Mouse (Mus musculus): ENCODE results near the gene Hecw2. TPM values are rescaled to one million over a fixed set of nuclear protein-coding genes. Genes with fewer than 3 reads are reported as not detected.

Gene Hecw2
- total RNA-seq, 2 experiments from 2014 or later: 24.7 to 28.1 TPM

DNA sequence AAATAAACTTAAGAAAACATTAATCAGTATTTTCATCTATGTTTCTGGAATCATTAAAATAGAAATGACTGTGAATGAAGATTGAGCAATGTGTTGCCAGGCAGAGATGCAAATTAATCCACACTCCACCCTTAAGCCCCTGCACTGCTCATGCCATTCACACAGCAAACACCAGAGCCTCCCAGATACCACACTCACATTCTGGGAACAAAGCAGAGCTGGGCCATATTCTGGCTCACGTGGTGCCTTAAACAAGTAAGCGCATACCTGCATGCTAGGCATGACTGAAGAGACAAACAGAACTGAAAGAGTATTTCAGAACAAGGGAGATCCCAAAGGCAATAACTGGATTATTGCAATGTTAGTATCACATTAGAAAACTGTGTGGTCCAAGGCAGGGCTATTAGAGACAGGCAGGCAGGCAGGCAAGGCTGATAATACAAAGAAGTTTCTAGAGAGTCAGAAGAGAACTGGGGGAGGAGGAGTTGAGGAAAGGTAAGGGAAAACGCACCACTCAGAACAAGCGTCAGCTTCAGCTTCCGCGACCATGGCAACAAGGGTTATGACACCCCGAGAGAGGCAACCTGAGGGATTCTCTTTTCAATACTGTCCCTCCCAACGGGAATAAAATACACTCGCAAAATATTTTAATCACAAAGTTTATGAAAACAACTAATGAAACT is 75.2 kb downstream of the Hecw2 start:
- no peak for DNase-seq (ENCODE audit: low spot score in 2 of 2)

DNA sequence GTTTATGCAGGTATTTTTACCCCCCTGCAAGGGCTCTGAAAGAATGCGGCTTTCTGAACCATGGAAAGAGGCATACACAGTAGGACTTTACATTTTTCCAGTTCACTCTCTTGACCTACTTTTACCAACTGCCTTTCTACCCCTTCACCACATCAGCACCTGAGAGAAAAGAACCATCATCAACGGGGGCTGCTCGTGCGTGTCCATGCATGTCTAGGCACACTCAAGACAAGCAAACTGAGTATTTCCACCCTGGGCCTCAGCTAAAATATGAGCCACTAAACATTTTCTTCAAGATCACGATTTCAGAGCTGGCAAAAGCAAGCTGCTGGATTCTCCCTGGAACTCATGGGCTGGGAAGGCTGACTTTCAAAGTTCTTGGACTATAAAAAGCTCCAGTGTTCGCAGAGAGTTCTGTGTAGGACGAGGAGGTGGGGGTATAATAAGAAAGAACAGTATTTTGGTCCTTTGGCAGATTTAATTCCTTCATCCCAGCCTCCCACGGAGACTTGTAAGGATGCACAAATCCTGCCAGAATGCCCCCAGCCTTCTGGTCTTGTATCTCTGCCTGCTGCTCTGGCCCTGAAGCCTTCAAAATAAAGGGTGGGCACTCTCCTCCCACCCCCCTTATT is 76.5 kb downstream of the Hecw2 start:
- peak; percentile 11 to 38 for DNase-seq (ENCODE audit: low spot score in 2 of 2)

DNA sequence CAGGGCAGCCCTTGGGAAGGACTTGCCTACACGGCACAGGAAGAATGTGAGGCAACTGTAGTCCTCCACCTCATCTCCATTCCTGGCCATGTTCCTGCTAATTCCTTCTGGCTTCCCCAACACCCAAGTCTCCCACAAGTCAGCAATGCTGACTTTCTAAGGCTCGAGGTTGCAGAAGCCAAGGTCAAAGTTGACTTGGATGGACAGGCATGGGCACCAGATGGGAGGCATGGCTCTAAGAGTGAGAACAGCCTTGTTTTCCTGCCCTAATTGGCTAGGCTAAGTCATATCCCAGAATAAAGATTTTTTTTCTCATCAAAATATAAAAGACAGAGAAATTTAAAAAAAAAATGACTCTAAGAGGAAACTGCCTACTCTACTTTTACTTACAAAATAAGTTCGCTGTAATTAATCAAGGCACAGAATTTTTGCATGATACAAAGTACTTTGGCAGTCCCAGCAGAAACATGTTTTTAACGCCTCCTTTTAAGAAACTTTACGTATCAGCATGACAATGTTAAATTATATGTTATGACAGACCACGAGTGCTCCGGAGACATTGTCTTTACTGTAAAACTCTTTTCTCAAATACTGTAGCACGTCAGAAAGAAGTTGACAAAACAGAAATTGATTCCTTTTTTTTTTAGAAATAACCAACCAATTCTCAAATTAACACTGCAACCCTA is 83.9 kb downstream of the Hecw2 start:
- no peak for DNase-seq (ENCODE audit: low spot score in 2 of 2)

DNA sequence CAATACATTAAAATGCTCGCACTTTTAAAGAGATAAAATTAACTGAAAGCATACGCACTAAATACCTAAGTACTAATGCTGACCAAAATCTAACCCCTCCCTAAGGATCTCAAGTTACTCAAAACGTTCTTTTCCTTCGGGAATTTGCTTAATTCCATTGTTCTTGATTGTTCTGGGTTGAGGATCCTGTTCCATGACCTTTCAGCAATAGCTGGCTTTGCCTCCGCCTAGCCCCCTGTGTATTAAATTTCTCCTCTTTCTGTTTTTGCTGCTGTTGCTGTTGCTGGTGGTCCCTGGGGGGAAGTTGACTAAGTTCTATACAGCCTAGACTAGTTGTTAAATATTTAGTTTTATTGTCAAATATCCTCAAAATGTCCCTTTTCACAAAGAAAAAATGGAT is 85.7 kb downstream of the Hecw2 start:
- no peak for DNase-seq (ENCODE audit: low spot score in 2 of 2)

DNA sequence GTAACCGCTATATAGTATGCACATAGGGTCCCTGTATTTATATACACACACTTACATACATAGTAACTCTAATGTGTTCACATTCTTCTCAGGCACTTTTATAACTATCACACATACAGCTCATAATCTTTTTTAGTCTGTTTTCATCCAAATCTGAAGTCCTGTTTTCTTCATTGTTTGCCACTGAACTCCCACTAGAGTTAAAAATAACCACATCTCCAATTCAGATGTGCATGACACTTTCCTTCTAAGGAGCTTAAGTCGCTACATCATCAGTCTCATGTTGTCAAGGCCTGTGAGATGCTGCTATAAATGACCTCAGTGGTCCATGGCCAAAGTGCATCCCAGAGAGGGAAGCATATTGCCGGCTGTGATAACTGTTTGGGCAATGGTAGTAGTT is 88.2 kb downstream of the Hecw2 start:
- DNase-seq (ENCODE audit: low spot score in 2 of 2): no peak

DNA sequence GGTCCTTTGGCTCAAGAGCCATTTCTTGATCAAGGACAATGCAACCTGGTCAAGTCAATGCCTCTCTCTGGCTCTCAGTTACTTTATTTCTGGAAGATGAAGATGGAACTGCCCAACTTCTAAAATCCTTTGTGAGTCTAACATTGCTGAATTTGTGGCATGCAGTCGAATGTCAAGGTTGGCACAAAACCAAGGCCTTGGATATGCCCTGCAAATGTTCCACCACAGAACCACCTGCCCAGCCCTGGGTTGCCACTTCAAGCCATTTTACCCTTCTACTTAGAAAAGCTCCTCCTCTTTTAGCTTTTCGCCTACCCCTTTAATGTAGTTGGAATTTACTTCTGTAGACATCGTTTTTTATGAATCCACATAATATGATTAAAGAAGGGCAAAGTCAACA is 115.3 kb downstream of the Hecw2 start:
- DNase-seq (ENCODE audit: low spot score in 2 of 2): no peak

DNA sequence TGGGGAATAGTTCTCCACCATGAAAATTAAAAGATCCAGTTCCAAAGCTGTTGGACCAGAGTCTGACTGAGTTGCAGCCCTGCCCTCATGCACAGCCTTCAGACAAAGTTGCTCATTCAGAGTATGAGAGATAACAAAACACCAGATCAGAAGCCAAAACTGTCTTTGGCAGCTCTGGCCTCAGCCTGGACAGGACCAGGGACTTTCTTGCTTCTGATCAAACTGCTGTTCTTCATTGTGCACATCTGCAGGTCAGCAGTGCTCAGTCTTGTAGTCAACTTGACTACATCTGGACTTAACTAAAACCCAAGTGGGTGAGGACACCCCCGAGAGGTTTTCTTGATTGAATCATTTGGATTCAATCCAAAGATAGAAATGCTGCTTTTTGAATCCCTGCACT is 120.5 kb downstream of the Hecw2 start:
- no peak for DNase-seq (ENCODE audit: low spot score in 2 of 2)

DNA sequence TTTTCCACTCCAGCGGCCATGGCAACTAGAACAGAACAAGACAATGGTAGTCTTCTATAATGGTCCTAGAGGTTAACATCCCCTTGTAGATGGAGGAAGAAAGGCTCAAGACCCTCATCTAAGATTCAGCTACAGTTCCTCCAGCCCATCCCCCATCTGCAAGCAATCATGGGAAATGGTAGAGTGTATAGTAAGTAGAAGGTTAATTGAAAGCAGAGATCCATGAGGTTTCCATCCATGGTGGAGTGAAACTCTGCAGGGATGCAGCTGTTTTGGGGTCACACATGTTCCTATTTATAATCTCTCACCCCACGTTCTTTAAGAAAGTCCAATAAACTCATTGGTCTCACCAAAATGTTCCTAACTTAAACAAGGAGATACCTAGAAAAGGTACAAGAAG is 124.8 kb downstream of the Hecw2 start:
- DNase-seq (ENCODE audit: low spot score in 2 of 2): no peak

DNA sequence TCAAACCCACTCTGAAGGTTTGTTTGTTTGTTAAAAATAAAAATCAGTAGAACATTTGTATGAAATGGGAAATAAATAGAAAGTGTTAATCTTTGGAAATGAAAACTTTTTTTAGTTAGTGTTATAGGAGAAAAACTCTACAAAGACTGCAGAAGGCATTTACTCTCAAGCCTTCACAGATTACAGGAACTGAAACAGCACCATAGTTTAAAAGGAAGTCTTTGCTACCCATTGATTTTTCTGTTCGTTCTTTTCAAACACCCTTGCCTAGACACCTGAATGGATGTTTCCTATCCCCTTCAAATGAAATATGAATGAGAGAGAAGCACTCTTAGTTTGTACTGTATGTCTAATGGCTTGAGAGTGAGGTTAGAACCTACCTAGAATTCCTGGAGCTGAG is 126.7 kb downstream of the Hecw2 start:
- DNase-seq (ENCODE audit: low spot score in 2 of 2): no peak

DNA sequence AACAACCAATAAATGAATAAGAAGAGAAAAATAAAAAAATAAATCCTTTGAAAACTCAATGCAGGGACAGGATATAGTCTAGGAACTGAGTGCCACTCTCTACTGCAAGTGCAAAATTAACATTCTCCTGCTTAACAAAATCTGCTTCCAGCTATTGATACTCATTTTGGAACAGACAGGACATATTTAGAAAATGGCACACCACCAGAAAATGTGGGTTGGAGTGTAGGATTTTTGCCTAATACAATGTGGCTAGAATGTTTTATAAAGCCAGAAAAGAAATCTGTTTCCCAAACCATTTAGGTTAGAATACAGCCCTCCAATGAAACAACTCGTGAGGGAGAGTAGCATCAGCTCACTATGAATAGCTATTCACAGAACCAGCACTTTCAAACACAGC is 129.5 kb downstream of the Hecw2 start:
- peak; percentile 16 to 86 for DNase-seq (ENCODE audit: low spot score in 2 of 2)

DNA sequence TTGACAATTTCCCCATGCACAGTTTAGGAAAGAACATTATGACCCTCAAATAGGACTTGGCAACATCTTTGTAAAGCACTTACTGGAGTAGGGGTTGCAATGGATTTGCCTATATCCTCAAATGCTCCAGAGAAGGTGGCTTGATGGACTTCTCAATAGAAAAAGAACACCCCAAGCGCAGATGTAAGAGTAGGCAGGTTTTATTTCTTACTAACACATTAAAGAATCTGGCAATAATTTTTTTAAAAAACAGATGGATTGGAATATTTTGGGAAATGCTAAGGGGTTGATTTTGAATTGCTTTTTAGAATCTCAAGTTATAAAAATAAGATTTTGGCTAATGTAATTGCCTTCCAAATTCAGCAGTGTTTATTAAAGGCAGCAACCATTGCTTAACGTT is 133.9 kb downstream of the Hecw2 start:
- no peak for DNase-seq (ENCODE audit: low spot score in 2 of 2)

DNA sequence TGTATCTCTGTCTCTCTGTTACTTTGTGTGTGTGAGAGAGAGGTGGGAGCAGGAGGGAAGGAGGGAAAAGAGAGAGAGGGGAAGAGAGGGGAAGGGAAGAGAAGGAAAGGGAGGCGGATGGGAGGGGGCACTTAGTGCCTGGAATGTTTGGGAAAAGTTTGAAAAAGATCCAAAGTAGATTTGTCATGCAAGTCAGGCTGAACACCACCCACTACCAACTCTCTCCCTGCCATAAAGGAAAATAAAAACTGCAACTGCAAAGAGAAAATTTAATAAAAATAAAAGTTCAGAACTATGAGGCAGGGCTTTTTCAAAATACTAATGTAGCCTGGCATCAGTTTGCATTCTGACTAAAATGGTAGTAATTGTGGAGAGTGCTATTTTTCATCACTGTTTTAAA is 135.2 kb downstream of the Hecw2 start:
- DNase-seq (ENCODE audit: low spot score in 2 of 2): no peak

DNA sequence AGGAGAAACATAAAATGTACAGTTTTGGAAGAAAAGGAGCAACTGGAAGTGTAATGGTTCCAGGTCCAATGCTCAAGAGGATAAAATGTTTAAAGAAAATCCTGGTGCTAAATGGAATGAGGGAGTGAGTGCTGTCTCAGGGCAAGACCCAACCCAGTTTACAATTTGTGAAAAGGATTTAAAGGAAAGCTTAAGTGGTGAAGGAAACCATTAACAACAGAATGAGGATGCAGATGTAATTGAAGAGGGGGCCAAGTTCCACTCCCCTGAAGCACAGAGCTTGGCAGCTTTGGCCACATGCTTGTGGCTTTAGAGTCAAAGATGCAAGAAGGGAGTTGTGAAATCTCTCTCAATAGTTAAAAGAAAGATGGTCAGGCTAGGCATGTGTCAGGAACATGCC is 142.2 kb downstream of the Hecw2 start:
- DNase-seq (ENCODE audit: low spot score in 2 of 2): no peak

DNA sequence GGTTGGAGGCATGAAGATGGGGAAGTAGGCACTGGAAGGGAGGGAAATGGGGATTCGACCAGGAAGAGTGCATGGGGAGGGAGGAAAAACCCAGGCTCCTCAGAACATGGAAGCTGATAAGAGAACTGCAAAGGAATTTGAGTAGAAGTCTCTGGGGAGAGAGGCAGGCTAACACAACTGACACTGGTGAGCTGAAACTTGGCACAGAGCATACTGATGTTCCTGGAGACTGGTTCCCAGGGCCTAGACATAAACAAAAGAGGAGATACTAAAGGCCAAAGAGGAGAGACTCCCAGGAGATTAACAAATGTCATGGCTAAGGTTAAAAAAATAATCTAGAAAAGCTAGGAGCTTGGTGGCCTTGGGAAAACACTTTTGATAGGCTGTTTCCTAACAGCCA is 148.0 kb downstream of the Hecw2 start:
- DNase-seq (ENCODE audit: low spot score in 2 of 2): no peak

DNA sequence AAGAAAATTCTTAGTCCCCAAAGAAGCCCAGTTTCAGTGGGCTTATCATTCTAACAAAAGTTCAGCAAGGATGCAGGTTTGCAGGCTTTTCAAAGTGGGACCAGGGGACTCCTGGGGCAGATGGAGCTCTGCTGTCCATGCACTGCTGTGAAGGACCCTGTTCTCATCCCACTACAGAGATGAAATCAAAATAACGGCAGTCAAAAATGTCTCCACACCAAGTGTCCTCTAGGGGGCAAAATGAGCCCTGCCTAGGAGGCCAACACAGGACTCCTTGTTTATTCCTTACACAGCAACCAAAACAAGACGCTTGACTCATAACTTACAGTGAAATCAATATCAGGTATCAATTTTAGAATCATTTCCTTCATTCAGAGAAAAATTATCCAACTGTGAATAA is 155.9 kb downstream of the Hecw2 start:
- DNase-seq (ENCODE audit: low spot score in 2 of 2): peak; percentile 20 to 72

DNA sequence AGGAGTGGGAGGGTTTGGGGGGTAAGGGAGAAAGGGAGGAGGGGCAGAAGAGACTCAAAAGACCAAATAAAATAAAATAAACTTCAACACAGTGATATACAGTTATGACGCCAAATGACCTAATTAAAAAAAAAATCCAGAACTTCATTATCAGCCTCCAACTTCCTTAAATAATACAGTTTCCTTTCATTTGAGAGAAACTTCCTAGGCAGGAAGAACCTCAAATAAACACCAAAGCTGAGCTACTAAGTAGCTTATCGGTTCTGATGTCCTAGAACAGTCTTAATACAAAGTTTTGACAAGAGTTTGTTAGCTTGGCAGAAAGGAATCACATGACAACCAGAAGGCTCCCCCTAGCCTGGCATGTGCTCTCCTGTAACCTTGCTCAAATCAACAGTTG is 177.3 kb downstream of the Hecw2 start:
- no peak for DNase-seq (ENCODE audit: low spot score in 2 of 2)

DNA sequence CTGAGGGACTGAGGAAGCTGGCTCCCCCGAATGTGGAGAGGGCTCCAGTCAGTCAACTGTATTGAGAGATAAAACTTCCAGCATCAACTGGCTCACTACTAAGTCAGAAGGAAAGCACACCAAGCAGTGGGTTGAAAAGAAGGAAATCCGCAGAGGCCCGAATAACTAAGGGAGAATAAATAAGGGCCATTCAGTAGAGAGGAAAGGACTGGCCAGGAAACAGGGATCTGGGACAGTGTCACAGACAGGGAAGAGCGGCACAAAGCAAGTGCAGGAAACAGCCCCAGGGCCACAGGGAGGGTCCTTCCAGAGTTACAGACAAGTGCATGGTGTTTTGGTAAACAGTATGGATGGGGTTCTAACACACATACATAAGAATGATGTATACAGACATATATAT is 179.2 kb downstream of the Hecw2 start:
- DNase-seq (ENCODE audit: low spot score in 2 of 2): no peak

DNA sequence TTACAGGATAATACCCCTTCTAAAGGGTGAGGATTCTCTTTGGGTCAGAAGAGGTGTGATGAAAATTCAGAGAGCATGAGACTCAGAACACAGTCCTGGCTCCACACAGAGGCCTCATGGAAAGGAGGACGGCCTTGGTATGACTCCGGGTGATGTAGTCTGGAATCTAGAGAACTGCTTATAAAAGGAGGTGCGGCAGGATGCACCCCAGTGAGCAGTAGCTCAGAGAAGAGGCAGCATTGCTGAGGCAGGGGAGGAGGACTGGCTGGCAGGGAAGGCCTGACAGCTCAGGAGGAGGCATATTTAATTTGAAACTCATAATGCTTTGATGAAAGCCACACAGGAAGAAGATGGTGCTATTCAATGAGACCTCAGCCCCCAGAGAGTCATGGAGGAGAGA is 182.6 kb downstream of the Hecw2 start:
- no peak for DNase-seq (ENCODE audit: low spot score in 2 of 2)

DNA sequence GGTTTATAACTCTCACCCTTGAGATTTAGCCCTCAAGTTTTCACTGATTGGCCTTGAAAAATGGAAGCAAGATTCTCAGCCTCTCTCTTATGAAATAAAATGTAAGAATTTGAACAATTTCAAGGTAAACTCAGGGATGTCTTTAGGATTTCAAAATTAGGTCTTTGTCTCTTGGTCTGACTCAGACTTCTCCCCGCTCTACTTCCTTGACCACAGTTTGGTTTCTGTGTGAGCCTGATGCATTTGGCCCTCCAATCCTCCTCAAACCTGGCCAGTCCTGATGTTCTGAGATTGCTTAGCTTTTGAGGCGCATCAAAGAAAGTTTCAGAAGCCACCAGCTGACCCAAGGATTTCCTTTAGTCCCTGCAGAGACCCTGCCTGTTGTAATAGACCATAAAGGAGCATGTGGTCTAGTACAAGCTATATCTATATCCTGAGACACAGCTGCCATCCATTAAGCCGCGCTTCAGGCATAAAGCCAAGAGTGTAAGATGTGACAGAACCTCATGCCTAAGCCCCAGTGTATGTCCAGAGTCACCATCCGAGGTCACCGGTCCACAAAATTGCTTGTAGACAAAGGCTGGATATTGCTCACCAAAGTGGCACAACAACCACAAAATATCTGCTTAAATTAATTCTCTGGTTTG is 185.4 kb downstream of the Hecw2 start:
- no peak for DNase-seq (ENCODE audit: low spot score in 2 of 2)

DNA sequence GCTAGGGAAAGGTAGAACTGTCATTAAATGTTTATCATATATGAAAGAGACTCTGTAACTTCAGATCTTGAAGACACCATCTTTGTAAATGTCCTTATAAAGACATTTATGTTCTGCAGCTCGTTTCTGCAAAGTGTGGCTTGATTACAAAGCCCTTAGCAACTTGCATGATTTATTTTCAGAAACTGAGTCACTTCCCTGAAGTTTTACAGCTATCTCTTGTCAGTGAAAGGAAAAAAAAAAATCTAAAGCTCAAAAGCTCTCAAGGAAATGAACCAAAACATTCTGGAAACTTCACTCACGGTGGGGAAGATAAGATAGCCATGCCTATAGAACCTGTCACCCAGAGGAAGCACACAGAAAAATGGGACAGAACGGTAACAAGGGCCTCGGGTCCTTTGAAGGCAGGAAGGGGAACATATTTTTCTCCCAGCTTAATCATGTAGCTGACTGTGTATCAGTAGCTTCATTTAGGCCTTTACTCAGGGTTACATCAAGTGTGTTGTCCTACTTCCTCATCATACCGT is 189.0 kb downstream of the Hecw2 start:
- DNase-seq (ENCODE audit: low spot score in 2 of 2): no peak

DNA sequence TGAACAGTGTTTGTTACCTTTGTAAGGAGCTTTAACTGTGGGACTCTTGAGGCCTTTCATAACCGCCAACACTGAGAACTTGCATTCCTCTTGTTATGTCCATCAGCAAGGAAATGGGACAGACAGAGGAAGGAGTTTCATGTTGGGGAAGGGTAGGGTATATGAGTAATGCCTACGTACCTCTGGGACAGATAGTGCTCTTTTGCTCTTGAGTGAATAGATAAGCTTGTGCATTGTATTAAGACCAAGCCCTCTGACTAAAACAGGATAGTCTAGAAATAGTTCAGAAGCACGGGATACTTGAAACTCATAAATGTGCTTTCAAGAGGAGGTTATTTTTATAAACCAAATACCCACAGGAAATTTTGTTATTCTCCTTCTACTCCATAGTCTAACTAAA is 191.7 kb downstream of the Hecw2 start:
- DNase-seq (ENCODE audit: low spot score in 2 of 2): no peak

DNA sequence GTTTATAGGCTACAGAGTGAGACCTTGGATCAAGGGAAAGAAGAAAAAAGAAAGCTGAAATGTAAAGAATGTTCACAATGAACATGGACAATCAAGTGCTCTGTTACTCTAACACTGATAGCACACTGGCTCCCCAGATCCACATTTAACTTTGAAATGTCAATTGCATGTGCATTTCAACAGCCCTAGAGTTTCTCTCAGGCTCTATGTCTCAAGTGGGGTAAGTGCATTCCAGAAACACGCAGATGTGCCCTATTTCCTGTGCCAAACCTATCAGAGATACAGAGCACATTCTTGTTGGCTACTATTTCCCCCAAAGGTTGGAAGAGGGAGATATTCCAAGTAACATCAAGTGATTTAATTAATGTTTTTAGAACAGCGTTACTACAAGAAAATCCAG is 192.9 kb downstream of the Hecw2 start:
- DNase-seq (ENCODE audit: low spot score in 2 of 2): no peak

Measured in layer of hippocampus, adult 18-20 months (tissue).